In genomic region chr1:184034011-184034557, GRCm38 (mm10) we compare ENCODE assay signal across 7 mouse cellular contexts. TPM values are rescaled to one million over a fixed set of nuclear protein-coding genes. Genes with fewer than 3 reads are reported as not detected.
A peak's percentile ranks its signal among the peaks of the same experiment; 100 is the strongest.
DNase-seq lines count a peak whose midpoint lies in the region; ATAC-seq lines count a peak whose summit lies in the region.

Gene 1700056E22Rik, minus strand, starts transcription at chr1:184034301.

- peak; percentile 100 for DNase-seq in adrenal gland, adult 2 months
- DNase-seq in embryo, embryonic 11.5 days (ENCODE audit: low read depth, low spot score), result peak; percentile 99
- DNase-seq in gastrocnemius, postnatal 36 days, result peak; percentile 94 to 97
- peak; percentile 96 to 99 for DNase-seq in left cerebral cortex, postnatal 25 days (ENCODE audit: low spot score in 2 of 2)
- DNase-seq in midbrain, embryonic 10.5 days (ENCODE audit: low spot score), result peak; percentile 99
- peak; percentile 95 for DNase-seq in right cerebral cortex, postnatal 4 days

- intact Hi-C loops in gastrocnemius, postnatal 36 days (cut with DNase I), result loop anchor here (5.0 to 10.0 kb wide), 2 partner anchors 102 to 201 kb away; no protein-coding TSS in a partner anchor
- intact Hi-C loops in left cerebral cortex, postnatal 25 days (cut with DNase I), result no loop called here

- ATAC-seq in intestine, embryonic 15.5 days, result peak; percentile 100

- H3K4me1 ChIP-seq in intestine, embryonic 15.5 days (replicated peaks), result peaks cover 14% of the 10 kb centered on the region; the same call in 1 of the 2 replicates
- H3K4me1 ChIP-seq in midbrain, embryonic 10.5 days, result peaks cover 34% of the 10 kb centered on the region

- peak within 1 kb of the TSS; percentile 97 for H3K27ac ChIP-seq in intestine, embryonic 15.5 days
- H3K27ac ChIP-seq in midbrain, embryonic 10.5 days (replicated peaks), result peak within 1 kb of the TSS; percentile 99

- H3K4me3 ChIP-seq in intestine, embryonic 15.5 days (replicated peaks), result peak within 1 kb of the TSS; percentile 69
- peak within 1 kb of the TSS; percentile 86 for H3K4me3 ChIP-seq in midbrain, embryonic 10.5 days

- no peaks in the 10 kb centered on the region for H3K27me3 ChIP-seq in intestine, embryonic 15.5 days (replicated peaks)
- peaks cover 10% of the 10 kb centered on the region for H3K27me3 ChIP-seq in midbrain, embryonic 10.5 days (ENCODE audit: low read depth, poor library complexity, severe bottlenecking)

- no peaks in the 10 kb centered on the region for H3K36me3 ChIP-seq in intestine, embryonic 15.5 days
- H3K36me3 ChIP-seq in midbrain, embryonic 10.5 days, result peaks cover 25% of the 10 kb centered on the region

- peak within 1 kb of the TSS; percentile 92 for H3K4me2 ChIP-seq in intestine, embryonic 15.5 days (replicated peaks)

- WGBS in intestine, embryonic 15.5 days, result under 1% methylated on average over 38 of the region's 38 CpGs
- WGBS in midbrain, embryonic 10.5 days, result under 1% methylated on average over 38 of the region's 38 CpGs

- no peaks in the 10 kb centered on the region for H3K9me3 ChIP-seq in intestine, embryonic 15.5 days
- H3K9me3 ChIP-seq in midbrain, embryonic 10.5 days (replicated peaks), result no peaks in the 10 kb centered on the region

- peak within 1 kb of the TSS; percentile 93 for H3K9ac ChIP-seq in intestine, embryonic 15.5 days

RNA-seq across cellular contexts. Expression of gene 1700056E22Rik, which starts in this region (rescaled TPM):
- total RNA-seq in adrenal gland, adult 2 months (2021), result 1 to 10 TPM; 1.6 to 3.4 TPM
- polyA plus RNA-seq in adrenal gland, adult 2 months (2012; rRNA removed), result 7.0 and 13.6 TPM in 2 replicates
- under 1 TPM; 0.67 to 0.82 TPM for total RNA-seq in gastrocnemius, postnatal 36 days (2021)
- 1.2 and 1.7 TPM in 2 replicates for polyA plus RNA-seq in intestine, embryonic 15.5 days (2015; fragmentation: Nextera tagmentation; extraction: Ambion mirVana)
- under 1 TPM in 1 of 2 experiments, not detected in 1; 0.50 TPM for total RNA-seq in left cerebral cortex, postnatal 25 days (2021)
- 2.0 and 2.1 TPM in 2 replicates for polyA plus RNA-seq in midbrain, embryonic 10.5 days (2016; fragmentation: Nextera tagmentation; extraction: Ambion mirVana)

Comparison
In these comparisons a context has a peak if more than half of its experiments do, and no peak if none do; other contexts are left out.
1. Peak in every context shown above with its lines: DNase-seq, ATAC-seq, H3K4me3 ChIP-seq and H3K27ac ChIP-seq.
2. Peak in DNase-seq in gastrocnemius, postnatal 36 days; RNA of the gene not detected or under 1 TPM.
3. Peak in DNase-seq in left cerebral cortex, postnatal 25 days; RNA of the gene not detected or under 1 TPM.